Mouse (Mus musculus) kidney, embryonic 14.5 days (tissue): Measurements from ENCODE around the gene Cdt1. TPM values are rescaled to one million over a fixed set of nuclear protein-coding genes. Genes with fewer than 3 reads are reported as not detected.

ENCODE experiments used
- ATAC-seq: fragments of 200-750 bp; cut with Nextera tagmentation; 2 replicates; pipeline ENCODE4 v1.8.0; 2017; ENCODE audit warnings: moderate number of reproducible peaks, mild to moderate bottlenecking, moderate TSS enrichment, moderate library complexity; ENCODE audit not compliant: low FRiP score, low TSS enrichment
- H3K27ac ChIP-seq: fragments of 300-500 bp; sonication (generic); 2 replicates; pipeline ENCODE4 v1.5.1; 2014; ENCODE audit warnings: low read depth, mild to moderate bottlenecking, low read length, moderate library complexity, mixed read lengths
- H3K27me3 ChIP-seq: fragments of 300-500 bp; sonication (generic); 2 replicates; pipeline ENCODE4 v1.6.1; 2014; ENCODE audit warnings: mild to moderate bottlenecking, low read length; ENCODE audit not compliant: control insufficient read depth, insufficient read depth
- H3K36me3 ChIP-seq: fragments of 300-500 bp; sonication (generic); 2 replicates; pipeline ENCODE4 v1.6.1; 2014; ENCODE audit warnings: low read length, mixed read lengths; ENCODE audit not compliant: control insufficient read depth, insufficient read depth
- H3K4me1 ChIP-seq: fragments of 300-500 bp; sonication (generic); 2 replicates; pipeline ENCODE4 v1.6.1; 2014; ENCODE audit warnings: low read length, mixed read lengths; ENCODE audit not compliant: control insufficient read depth, insufficient read depth
- H3K4me2 ChIP-seq: fragments of 300-500 bp; sonication (generic); replicated peaks from 2 replicates; pipeline ENCODE4 v1.6.1; 2014; ENCODE audit warnings: low read depth, mild to moderate bottlenecking, low read length
- H3K4me3 ChIP-seq: fragments of 300-500 bp; sonication (generic); 2 replicates; pipeline ENCODE4 v1.5.1; 2014; ENCODE audit warnings: mild to moderate bottlenecking, low read length
- H3K9ac ChIP-seq: fragments of 300-500 bp; sonication (generic); 2 replicates; pipeline ENCODE4 v1.6.1; 2014; ENCODE audit warnings: low read depth, mild to moderate bottlenecking, low read length, moderate library complexity
- H3K9me3 ChIP-seq: fragments of 300-500 bp; sonication (generic); 2 replicates; pipeline ENCODE4 v1.6.1; 2016; ENCODE audit warnings: low read length; ENCODE audit not compliant: control insufficient read depth
- WGBS: fragments of 180-500 bp; shearing (Covaris S2); extraction: QIAGEN DNeasy Blood & Tissue Kit; methylation state at CpG from one replicate; pipeline ENCODE4 v1.1.7; 2014; 5-methylcytosine and 5-hydroxymethylcytosine counted together
- polyA plus RNA-seq: library from polyadenylated mRNA; unstranded; fragments of >200 nt; fragmentation: Nextera tagmentation; extraction: Ambion mirVana; gene quantifications from 2 replicates; pipeline ENCODE4 v1.2.1, GENCODE M21; 2014

The Cdt1 gene
- polyA plus RNA-seq, 1 experiment from 2014 or later: 48.5 TPM

GRCm38 (mm10) chr8:122606810-122607209, 39.0 kb downstream of the Cdt1 start:
- no peak for ATAC-seq
- H3K27me3 ChIP-seq: no peaks in the 10 kb centered on the region

GRCm38 (mm10) chr8:122610209-122610608, 42.4 kb downstream of the Cdt1 start:
- Histone ChIP-seq H3K4me1 (peaks cover 8% of the 10 kb centered on the region), H3K4me2 (peak overlapping the region; percentile 80), H3K4me3 (peak overlapping the region; percentile 71; the same call in 1 of the 2 replicates), H3K27me3 (no peaks in the 10 kb centered on the region), H3K9me3 (no peaks in the 10 kb centered on the region), H3K9ac (no peak overlapping the region), H3K27ac (no peak overlapping the region), H3K36me3 (no peaks in the 10 kb centered on the region)
- ATAC-seq: no peak
- WGBS: 48% methylated on average over 4 of the region's 4 CpGs

More at GRCm38 (mm10) chr8:122606810-122607209, 39.0 kb downstream of the Cdt1 start:
- WGBS: 79% methylated on average over 11 of the region's 12 CpGs
- H3K9ac ChIP-seq: no peak overlapping the region
- no peak overlapping the region for H3K27ac ChIP-seq
- no peak overlapping the region for H3K4me3 ChIP-seq
- no peak overlapping the region for H3K4me2 ChIP-seq
- no peaks in the 10 kb centered on the region for H3K9me3 ChIP-seq
- peaks cover 3% of the 10 kb centered on the region; the same call in 1 of the 2 replicates for H3K36me3 ChIP-seq
- no peaks in the 10 kb centered on the region for H3K4me1 ChIP-seq

- H3K4me2 ChIP-seq: peak overlapping the region; percentile 80
- peak overlapping the region; percentile 53; the same call in 1 of the 2 replicates for H3K9ac ChIP-seq
- H3K4me3 ChIP-seq: peak overlapping the region; percentile 71
- H3K9me3 ChIP-seq: no peaks in the 10 kb centered on the region
- no peaks in the 10 kb centered on the region for H3K27me3 ChIP-seq
- no peaks in the 10 kb centered on the region for H3K36me3 ChIP-seq
- 3% methylated on average over 20 of the region's 20 CpGs for WGBS
- H3K4me1 ChIP-seq: peaks cover 8% of the 10 kb centered on the region
- ATAC-seq: peak; percentile 37
- peak overlapping the region; percentile 83 for H3K27ac ChIP-seq
Measured at GRCm38 (mm10) chr8:122610612-122611277, 42.9 kb downstream of the Cdt1 start.

GRCm38 (mm10) chr8:122611295-122612133, 43.7 kb downstream of the Cdt1 start, which contains the start of the genes Galns and Trappc2l:
TSS of gene Galns (minus strand) at chr8:122611463.
TSS of gene Trappc2l (plus strand) at chr8:122611640.
- WGBS: under 1% methylated on average over 39 of the region's 57 CpGs
- H3K4me1 ChIP-seq: peaks cover 8% of the 10 kb centered on the region
- H3K36me3 ChIP-seq: no peaks in the 10 kb centered on the region
- H3K4me2 ChIP-seq: peak within 1 kb of the TSS; percentile 82
- H3K9me3 ChIP-seq: no peaks in the 10 kb centered on the region
- peak within 1 kb of the TSS; percentile 83 for H3K27ac ChIP-seq
- peak within 1 kb of the TSS; percentile 71 for H3K4me3 ChIP-seq
- H3K9ac ChIP-seq: peak within 1 kb of the TSS; percentile 64
- ATAC-seq: peak; percentile 95
- H3K27me3 ChIP-seq: no peaks in the 10 kb centered on the region

GRCm38 (mm10) chr8:122616181-122616905, 48.5 kb downstream of the Cdt1 start:
- WGBS: 67% methylated on average over 9 of the region's 9 CpGs
- no peak overlapping the region for H3K4me3 ChIP-seq
- H3K9me3 ChIP-seq: no peaks in the 10 kb centered on the region
- H3K27me3 ChIP-seq: no peaks in the 10 kb centered on the region
- H3K4me1 ChIP-seq: peaks cover 21% of the 10 kb centered on the region
- H3K4me2 ChIP-seq: no peak overlapping the region
- no peaks in the 10 kb centered on the region for H3K36me3 ChIP-seq
- H3K27ac ChIP-seq: no peak overlapping the region
- H3K9ac ChIP-seq: no peak overlapping the region
- ATAC-seq: no peak

- Histone ChIP-seq H3K27ac (no peak overlapping the region), H3K27me3 (no peaks in the 10 kb centered on the region), H3K9ac (no peak overlapping the region), H3K36me3 (no peaks in the 10 kb centered on the region), H3K9me3 (no peaks in the 10 kb centered on the region), H3K4me1 (peaks cover 17% of the 10 kb centered on the region), H3K4me3 (no peak overlapping the region), H3K4me2 (no peak overlapping the region)
- 44% methylated on average over 5 of the region's 7 CpGs for WGBS
- ATAC-seq: no peak
Measured at GRCm38 (mm10) chr8:122617947-122618546, 50.2 kb downstream of the Cdt1 start.

GRCm38 (mm10) chr8:122618660-122619378, 51.0 kb downstream of the Cdt1 start:
- Histone ChIP-seq H3K9me3 (no peaks in the 10 kb centered on the region), H3K4me2 (no peak overlapping the region), H3K4me1 (peaks cover 17% of the 10 kb centered on the region), H3K4me3 (no peak overlapping the region), H3K36me3 (no peaks in the 10 kb centered on the region), H3K27me3 (no peaks in the 10 kb centered on the region), H3K9ac (no peak overlapping the region), H3K27ac (no peak overlapping the region)
- no peak for ATAC-seq
- 80% methylated on average over 6 of the region's 6 CpGs for WGBS

- Histone ChIP-seq H3K9ac (no peak overlapping the region), H3K4me1 (peaks cover 17% of the 10 kb centered on the region), H3K4me3 (no peak overlapping the region), H3K27ac (no peak overlapping the region), H3K36me3 (no peaks in the 10 kb centered on the region), H3K27me3 (no peaks in the 10 kb centered on the region), H3K9me3 (no peaks in the 10 kb centered on the region), H3K4me2 (no peak overlapping the region)
- ATAC-seq: no peak
- 20% methylated on average over 5 of the region's 5 CpGs for WGBS
Measured at GRCm38 (mm10) chr8:122620446-122620845, 52.6 kb downstream of the Cdt1 start.
